8 mouse cellular contexts compared by ENCODE assay signal in genomic region chr17:27634871-27635574, GRCm38 (mm10). TPM values are rescaled to one million over a fixed set of nuclear protein-coding genes. Genes with fewer than 3 reads are reported as not detected.
DNase-seq lines count a peak whose midpoint lies in the region; ATAC-seq and TF ChIP-seq lines count a peak whose summit lies in the region.

TSS of gene RPS10-NUDT3 (minus strand) at chr17:27635222.

- H3K27ac ChIP-seq in gastrocnemius, adult 2 months = peak within 1 kb of the TSS; percentile 89
- H3K27ac ChIP-seq in hindbrain, postnatal 0 days = peak within 1 kb of the TSS; percentile 92

- ATAC-seq in activated CD4-positive, CD25-positive, alpha-beta regulatory T cell, adult 4 months = peak; percentile 93
- ATAC-seq in hindbrain, postnatal 0 days = peak; percentile 96
- peak; percentile 93 for ATAC-seq in megakaryocyte progenitor cell, adult 5-6 weeks (replicated peaks; ENCODE audit: poor library complexity)

- intact Hi-C loops in gastrocnemius, adult 2 months (cut with DNase I) = no loop called here
- intact Hi-C loops in left cerebral cortex, postnatal 10 days (cut with DNase I) = no loop called here

- under 1% methylated on average over 70 of the region's 72 CpGs for WGBS in hindbrain, postnatal 0 days

- DNase-seq in cerebellum, postnatal 4 days (ENCODE audit: low spot score in 2 of 2) = peak; percentile 64 to 88
- DNase-seq in gastrocnemius, adult 2 months = peak; percentile 94
- DNase-seq in hindbrain, postnatal 0 days (ENCODE audit: low spot score) = peak; percentile 97
- DNase-seq in left cerebral cortex, postnatal 10 days (ENCODE audit: extremely low spot score in 1 of 2, low spot score in 2 of 2) = peak; percentile 84 to 95
- DNase-seq in right cerebral cortex, postnatal 10 days (ENCODE audit: low spot score in 2 of 2) = peak; percentile 95
- peak; percentile 90 for DNase-seq in urinary bladder, postnatal 14 days (ENCODE audit: low spot score)

- peak within 1 kb of the TSS; percentile 97 for H3K4me3 ChIP-seq in gastrocnemius, adult 2 months
- H3K4me3 ChIP-seq in hindbrain, postnatal 0 days (ENCODE audit: low read length) = peak within 1 kb of the TSS; percentile 87

- H3K9me3 ChIP-seq in hindbrain, postnatal 0 days (ENCODE audit: low read length) = no peaks in the 10 kb centered on the region

- TF ChIP-seq CTCF in gastrocnemius, adult 2 months (IDR thresholded peaks at IDR 0.05) = no peak
- no peak for TF ChIP-seq CTCF in hindbrain, postnatal 0 days (IDR thresholded peaks at IDR 0.05; ENCODE audit: low read depth)

- H3K4me2 ChIP-seq in hindbrain, postnatal 0 days (ENCODE audit: low read depth, low read length) = peak within 1 kb of the TSS; percentile 65

- no peaks in the 10 kb centered on the region for H3K27me3 ChIP-seq in hindbrain, postnatal 0 days (ENCODE audit: insufficient read depth, low read length)

- peaks cover 37% of the 10 kb centered on the region for H3K36me3 ChIP-seq in hindbrain, postnatal 0 days (ENCODE audit: insufficient read depth, low read length)

- peaks cover 6% of the 10 kb centered on the region; the same call in 1 of the 2 replicates for H3K4me1 ChIP-seq in hindbrain, postnatal 0 days (ENCODE audit: insufficient read depth, low read length)

- H3K9ac ChIP-seq in hindbrain, postnatal 0 days (replicated peaks; ENCODE audit: low read length) = peak within 1 kb of the TSS; percentile 91

RNA-seq across cellular contexts. Expression of gene RPS10-NUDT3, which starts in this region (rescaled TPM):
- not detected for polyA plus RNA-seq in activated CD4-positive, CD25-positive, alpha-beta regulatory T cell, adult 4 months (2017; shearing (Covaris generic))
- 1 to 10 TPM in 1 of 2 experiments, not detected in 1; 1.4 TPM for total RNA-seq in gastrocnemius, adult 2 months (2021)
- not detected in 2 replicates for total RNA-seq in hindbrain, postnatal 0 days (2014; rRNA removed)
- not detected in 2 replicates for polyA plus RNA-seq in hindbrain, postnatal 0 days (2015; fragmentation: Nextera tagmentation; extraction: Ambion mirVana)
- not detected for total RNA-seq in left cerebral cortex, postnatal 10 days (2021)
- not detected in 2 replicates for total RNA-seq in megakaryocyte progenitor cell, adult 5-6 weeks (2015)
- total RNA-seq in megakaryocyte progenitor cell, adult 5-6 weeks (2017) = not detected in 2 replicates

Comparison
In these comparisons a context has a peak if more than half of its experiments do, and no peak if none do; other contexts are left out.
1. Peak in every context shown above with its lines: DNase-seq, ATAC-seq, H3K4me3 ChIP-seq and H3K27ac ChIP-seq.
2. Peak in ATAC-seq in activated CD4-positive, CD25-positive, alpha-beta regulatory T cell, adult 4 months; RNA of the gene not detected or under 1 TPM.
3. Peak in DNase-seq, ATAC-seq, H3K4me3 ChIP-seq, H3K27ac ChIP-seq, H3K9ac ChIP-seq and H3K4me2 ChIP-seq in hindbrain, postnatal 0 days; RNA of the gene not detected or under 1 TPM.
4. Peak in DNase-seq in left cerebral cortex, postnatal 10 days; RNA of the gene not detected or under 1 TPM.
5. Peak in ATAC-seq in megakaryocyte progenitor cell, adult 5-6 weeks; RNA of the gene not detected or under 1 TPM.